Mouse (Mus musculus) olfactory bulb, adult 2 months (tissue): ENCODE data around the gene Kti12.

ENCODE experiments used
- CTCF ChIP-seq: fragments of 200-500 bp; IDR thresholded peaks from 2 replicates; pipeline ENCODE4 v1.5.1; 2012; ENCODE audit warnings: low read depth, mild to moderate bottlenecking, low read length, moderate library complexity; ENCODE audit not compliant: insufficient read depth
- POLR2A ChIP-seq: fragments of 200-500 bp; IDR thresholded peaks from 2 replicates; pipeline ENCODE4 v1.6.1; 2012; ENCODE audit warnings: mild to moderate bottlenecking, low read depth, low read length, moderate library complexity; ENCODE audit not compliant: insufficient read depth

- TF ChIP-seq POLR2A: no peak
- TF ChIP-seq CTCF: no peak
Observed at GRCm38 (mm10) chr4:108826096-108826495, 21.5 kb upstream of the Kti12 start.
